Mouse (Mus musculus) embryonic facial prominence, embryonic 13.5 days (tissue): ENCODE measurements around the gene Dapp1. TPM values are rescaled to one million over a fixed set of nuclear protein-coding genes. Genes with fewer than 3 reads are reported as not detected.

Experiments used
- ATAC-seq: fragments of 200-750 bp; cut with Nextera tagmentation; 2 replicates; pipeline ENCODE4 v1.8.0; 2017; ENCODE audit warnings: low read depth; ENCODE audit not compliant: insufficient number of reproducible peaks, insufficient read depth, low FRiP score, low TSS enrichment
- H3K27ac ChIP-seq: fragments of 300-500 bp; sonication (generic); 2 replicates; pipeline ENCODE4 v1.5.1; 2015; ENCODE audit warnings: moderate library complexity, mild to moderate bottlenecking, inconsistent platforms
- H3K27me3 ChIP-seq: fragments of 300-500 bp; sonication (generic); 2 replicates; pipeline ENCODE4 v1.6.1; 2015; ENCODE audit warnings: mild to moderate bottlenecking, inconsistent platforms
- H3K36me3 ChIP-seq: fragments of 300-500 bp; sonication (generic); 2 replicates; pipeline ENCODE4 v1.6.1; 2015; ENCODE audit warnings: mild to moderate bottlenecking, inconsistent platforms
- H3K4me1 ChIP-seq: fragments of 300-500 bp; sonication (generic); 2 replicates; pipeline ENCODE4 v1.6.1; 2015; ENCODE audit warnings: inconsistent platforms
- H3K4me2 ChIP-seq: fragments of 300-500 bp; sonication (generic); 2 replicates; pipeline ENCODE4 v1.6.1; 2015; ENCODE audit warnings: moderate library complexity, mild to moderate bottlenecking, inconsistent platforms
- H3K4me3 ChIP-seq: fragments of 300-500 bp; sonication (generic); 2 replicates; pipeline ENCODE4 v1.5.1; 2015; ENCODE audit warnings: mild to moderate bottlenecking, inconsistent platforms
- H3K9ac ChIP-seq: fragments of 300-500 bp; sonication (generic); 2 replicates; pipeline ENCODE4 v1.6.1; 2015; ENCODE audit warnings: mild to moderate bottlenecking, inconsistent platforms
- H3K9me3 ChIP-seq: fragments of 300-500 bp; sonication (generic); 2 replicates; pipeline ENCODE4 v1.6.1; 2016; ENCODE audit warnings: inconsistent platforms
- WGBS: fragments of 180-500 bp; shearing (Covaris S2); methylation state at CpG from one replicate; pipeline ENCODE4 v1.1.7; 2015; ENCODE audit warnings: mixed read lengths; 5-methylcytosine and 5-hydroxymethylcytosine counted together
- polyA plus RNA-seq: library from polyadenylated mRNA; unstranded; fragments of >200 nt; fragmentation: Nextera tagmentation; extraction: Ambion mirVana; gene quantifications from 2 replicates; pipeline ENCODE4 v1.2.1, GENCODE M21; 2015

The Dapp1 gene
- polyA plus RNA-seq, 1 experiment from 2014 or later: 5.9 TPM

DNA sequence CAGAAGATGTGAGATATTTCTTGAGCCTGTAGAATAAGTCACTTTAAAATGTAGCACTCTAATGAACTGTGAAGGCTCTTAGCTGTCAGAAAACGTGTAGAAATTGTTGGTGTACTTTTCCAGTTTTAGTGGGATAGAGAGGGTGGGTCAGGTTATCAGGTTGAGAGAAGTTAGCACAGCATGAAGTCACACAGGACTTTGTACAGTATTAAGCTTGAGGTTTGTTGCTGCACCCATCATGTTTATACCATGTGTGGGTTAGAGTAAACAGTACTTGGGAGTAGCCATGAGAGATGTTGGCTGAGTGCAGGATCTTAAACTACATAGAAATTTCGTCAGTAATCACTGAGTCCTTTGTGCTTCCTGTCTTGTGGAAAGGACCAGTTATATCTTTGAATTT, 68.3 kb downstream of the Dapp1 start:
- Histone ChIP-seq H3K4me2 (no peak overlapping the region), H3K9me3 (no peaks in the 10 kb centered on the region), H3K27me3 (no peaks in the 10 kb centered on the region), H3K4me1 (peaks cover 8% of the 10 kb centered on the region; the same call in 1 of the 2 replicates), H3K9ac (no peak overlapping the region), H3K36me3 (peaks cover 23% of the 10 kb centered on the region), H3K4me3 (no peak overlapping the region), H3K27ac (no peak overlapping the region)
- 63% methylated on average over 2 of the region's 2 CpGs for WGBS
- no peak for ATAC-seq

DNA sequence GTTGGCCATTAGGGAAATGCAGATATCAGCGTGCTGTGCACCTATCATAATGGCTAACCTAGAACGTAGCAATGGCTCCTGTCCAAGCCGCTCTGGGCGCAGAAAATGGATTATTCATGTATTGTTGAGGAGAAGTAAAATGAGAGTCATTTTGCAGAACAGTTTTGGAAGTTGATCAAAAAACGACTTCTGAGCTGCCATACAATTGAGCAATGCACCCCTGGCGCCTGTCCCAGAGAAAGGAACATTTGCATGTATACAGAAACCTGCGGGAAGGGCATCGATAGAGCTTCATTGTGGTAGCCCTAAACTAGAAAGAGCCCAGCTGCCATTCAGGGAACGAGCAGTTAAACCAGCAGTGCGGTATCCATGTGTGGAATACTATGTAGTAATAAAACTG, 81.2 kb downstream of the Dapp1 start:
- 76% methylated on average over 10 of the region's 10 CpGs for WGBS

DNA sequence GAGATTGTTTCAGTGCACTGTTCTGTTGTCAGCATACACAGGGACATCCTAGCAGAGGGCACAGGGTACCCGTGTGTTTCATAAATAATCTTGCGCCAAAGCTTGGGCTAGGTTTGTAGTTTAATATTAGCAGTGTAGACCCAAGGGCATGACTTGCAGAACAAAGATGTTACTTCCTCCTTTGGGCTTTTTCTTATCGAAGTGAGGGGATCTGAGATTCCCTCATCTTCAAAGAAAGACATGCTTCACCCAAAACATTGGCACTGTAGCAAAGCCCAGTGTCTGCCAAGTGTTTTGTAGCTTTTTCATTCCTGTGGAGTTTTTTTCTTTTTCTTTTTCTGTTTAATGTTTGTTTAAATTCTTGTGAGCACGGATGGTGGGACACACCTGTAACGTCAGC, 83.7 kb downstream of the Dapp1 start:
- no peak overlapping the region for H3K9ac ChIP-seq
- no peak for ATAC-seq
- no peaks in the 10 kb centered on the region for H3K27me3 ChIP-seq
- H3K27ac ChIP-seq: no peak overlapping the region
- peaks cover 55% of the 10 kb centered on the region for H3K36me3 ChIP-seq
- no peak overlapping the region for H3K4me2 ChIP-seq
- WGBS: 88% methylated on average over 5 of the region's 5 CpGs
- H3K4me3 ChIP-seq: no peak overlapping the region
- H3K4me1 ChIP-seq: no peaks in the 10 kb centered on the region
- no peaks in the 10 kb centered on the region for H3K9me3 ChIP-seq

More for the DNA sequence above, 81.2 kb downstream of the Dapp1 start:
- Histone ChIP-seq H3K4me2 (no peak overlapping the region), H3K36me3 (peaks cover 59% of the 10 kb centered on the region), H3K27me3 (no peaks in the 10 kb centered on the region), H3K27ac (no peak overlapping the region; the same call in 1 of the 2 replicates), H3K9me3 (no peaks in the 10 kb centered on the region), H3K4me1 (no peaks in the 10 kb centered on the region), H3K4me3 (no peak overlapping the region), H3K9ac (no peak overlapping the region)
- ATAC-seq: no peak

DNA sequence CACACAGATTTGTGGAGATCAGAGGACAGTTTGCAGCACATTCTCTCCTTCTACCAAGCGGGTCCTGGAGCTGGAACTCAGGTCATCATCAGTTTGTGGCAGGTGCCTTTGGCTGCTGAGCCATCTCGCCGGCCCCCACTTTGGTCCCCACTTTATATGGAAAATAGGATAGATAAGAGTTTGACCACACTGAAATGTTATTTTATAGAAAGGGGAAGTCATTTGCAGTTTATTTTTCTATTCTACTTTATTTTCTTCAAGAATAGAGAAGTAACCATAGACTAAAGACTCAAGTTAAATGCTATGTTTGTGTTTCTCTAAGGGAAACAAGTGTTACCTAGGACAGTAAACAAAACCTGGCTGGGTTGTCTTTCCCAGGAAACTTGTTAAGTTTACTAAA, 84.5 kb downstream of the Dapp1 start:
- H3K9me3 ChIP-seq: no peaks in the 10 kb centered on the region
- WGBS: 93% methylated on average over 3 of the region's 3 CpGs
- no peaks in the 10 kb centered on the region for H3K4me1 ChIP-seq
- H3K9ac ChIP-seq: no peak overlapping the region
- H3K4me3 ChIP-seq: no peak overlapping the region
- H3K36me3 ChIP-seq: peaks cover 47% of the 10 kb centered on the region
- ATAC-seq: no peak
- H3K4me2 ChIP-seq: no peak overlapping the region
- no peak overlapping the region for H3K27ac ChIP-seq
- H3K27me3 ChIP-seq: no peaks in the 10 kb centered on the region

DNA sequence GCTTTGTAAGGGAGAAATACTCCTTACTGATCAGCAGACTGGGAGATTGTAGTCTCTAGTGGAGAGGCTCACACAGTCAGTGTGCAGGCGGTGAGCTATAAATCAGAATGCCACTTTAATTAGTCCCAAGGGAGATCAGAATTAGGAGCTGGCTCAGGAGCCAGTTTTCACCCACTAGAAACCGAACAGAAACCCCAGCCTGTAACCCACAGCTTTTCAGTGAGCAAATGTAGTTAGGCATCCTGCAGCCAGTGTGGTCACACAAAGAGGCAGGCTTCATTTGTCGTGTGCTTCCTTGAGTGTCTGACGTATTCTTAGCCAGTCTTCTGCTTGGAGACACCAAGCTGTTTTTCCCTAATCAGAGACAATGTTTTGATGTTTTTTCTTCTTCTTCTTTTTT, 85.0 kb downstream of the Dapp1 start:
- H3K4me2 ChIP-seq: no peak overlapping the region
- peaks cover 45% of the 10 kb centered on the region for H3K36me3 ChIP-seq
- H3K4me3 ChIP-seq: no peak overlapping the region
- H3K4me1 ChIP-seq: no peaks in the 10 kb centered on the region
- WGBS: 87% methylated on average over 4 of the region's 4 CpGs
- no peak overlapping the region for H3K27ac ChIP-seq
- no peaks in the 10 kb centered on the region for H3K9me3 ChIP-seq
- no peak for ATAC-seq
- no peaks in the 10 kb centered on the region for H3K27me3 ChIP-seq
- no peak overlapping the region for H3K9ac ChIP-seq

DNA sequence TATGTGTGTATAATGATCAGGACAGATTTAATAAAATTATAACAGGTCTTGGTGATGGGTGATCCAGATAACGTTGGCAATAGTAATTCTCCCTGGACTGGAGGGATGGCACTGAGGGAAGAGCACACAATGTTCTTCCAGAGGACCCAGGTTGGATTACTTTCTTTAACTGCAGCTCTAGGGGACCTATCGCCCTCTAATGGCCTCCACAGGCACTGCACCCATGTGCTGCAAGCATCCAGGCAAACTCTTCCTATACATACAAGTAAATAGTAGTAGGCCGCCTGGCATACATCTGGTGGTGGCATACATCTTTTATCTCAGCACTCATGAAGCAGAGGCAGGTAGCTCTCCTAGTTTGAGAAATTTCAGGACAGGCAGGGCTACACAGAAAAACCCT, 86.1 kb downstream of the Dapp1 start:
- H3K4me2 ChIP-seq: no peak overlapping the region
- H3K9me3 ChIP-seq: no peaks in the 10 kb centered on the region
- H3K27ac ChIP-seq: no peak overlapping the region
- H3K4me3 ChIP-seq: no peak overlapping the region
- WGBS: 90% methylated on average over 3 of the region's 3 CpGs
- no peak overlapping the region for H3K9ac ChIP-seq
- no peaks in the 10 kb centered on the region for H3K4me1 ChIP-seq
- ATAC-seq: no peak
- peaks cover 43% of the 10 kb centered on the region for H3K36me3 ChIP-seq
- no peaks in the 10 kb centered on the region for H3K27me3 ChIP-seq

DNA sequence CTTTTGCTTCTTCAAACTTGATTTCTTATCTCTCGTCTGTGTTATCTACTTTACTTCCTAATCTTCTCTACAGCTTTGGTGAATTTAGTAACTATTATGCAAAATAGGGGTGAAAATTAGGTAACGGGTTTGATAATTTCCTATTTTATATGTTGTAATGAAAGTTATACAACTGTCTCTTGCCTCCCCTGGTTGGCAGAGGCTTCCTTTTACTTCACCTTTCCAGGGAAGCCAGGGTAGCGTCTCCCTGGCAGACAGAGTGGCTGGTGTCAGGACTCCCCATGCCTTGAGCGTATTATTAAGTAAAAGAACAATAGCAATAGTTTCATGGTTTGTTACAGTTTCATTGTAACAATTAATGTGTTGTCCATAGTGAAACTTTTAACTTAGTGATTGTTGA, 87.6 kb downstream of the Dapp1 start:
- H3K4me1 ChIP-seq: no peaks in the 10 kb centered on the region
- H3K4me3 ChIP-seq: no peak overlapping the region
- ATAC-seq: no peak
- H3K36me3 ChIP-seq: peaks cover 55% of the 10 kb centered on the region
- no peak overlapping the region for H3K9ac ChIP-seq
- WGBS: 92% methylated on average over 4 of the region's 4 CpGs
- no peak overlapping the region for H3K27ac ChIP-seq
- H3K4me2 ChIP-seq: no peak overlapping the region
- H3K27me3 ChIP-seq: no peaks in the 10 kb centered on the region
- no peaks in the 10 kb centered on the region for H3K9me3 ChIP-seq

DNA sequence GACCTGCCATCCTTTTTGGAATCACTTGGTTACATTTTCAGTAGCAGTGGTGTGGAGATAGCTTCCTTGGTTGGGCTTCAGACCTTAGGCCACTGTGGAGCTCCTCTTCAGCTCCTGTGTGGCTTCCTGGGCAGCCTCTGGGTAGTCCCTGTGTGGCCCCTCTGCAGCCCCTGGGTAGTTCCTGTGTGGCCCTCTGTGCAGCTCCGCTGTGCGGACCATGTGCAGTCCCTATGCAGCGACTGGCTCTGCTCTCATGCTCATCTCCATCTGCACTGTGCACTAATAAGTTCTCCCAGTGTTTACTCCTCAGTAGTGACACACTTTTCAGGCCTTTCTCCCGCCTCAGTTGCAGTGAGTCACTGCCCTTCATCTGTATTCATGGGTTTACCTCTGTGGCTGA, 89.2 kb downstream of the Dapp1 start:
- no peaks in the 10 kb centered on the region for H3K4me1 ChIP-seq
- WGBS: 90% methylated on average over 4 of the region's 4 CpGs
- no peak for ATAC-seq
- H3K27me3 ChIP-seq: no peaks in the 10 kb centered on the region
- H3K36me3 ChIP-seq: peaks cover 46% of the 10 kb centered on the region
- H3K4me3 ChIP-seq: no peak overlapping the region
- no peak overlapping the region for H3K4me2 ChIP-seq
- no peak overlapping the region for H3K9ac ChIP-seq
- no peaks in the 10 kb centered on the region for H3K9me3 ChIP-seq
- H3K27ac ChIP-seq: no peak overlapping the region

DNA sequence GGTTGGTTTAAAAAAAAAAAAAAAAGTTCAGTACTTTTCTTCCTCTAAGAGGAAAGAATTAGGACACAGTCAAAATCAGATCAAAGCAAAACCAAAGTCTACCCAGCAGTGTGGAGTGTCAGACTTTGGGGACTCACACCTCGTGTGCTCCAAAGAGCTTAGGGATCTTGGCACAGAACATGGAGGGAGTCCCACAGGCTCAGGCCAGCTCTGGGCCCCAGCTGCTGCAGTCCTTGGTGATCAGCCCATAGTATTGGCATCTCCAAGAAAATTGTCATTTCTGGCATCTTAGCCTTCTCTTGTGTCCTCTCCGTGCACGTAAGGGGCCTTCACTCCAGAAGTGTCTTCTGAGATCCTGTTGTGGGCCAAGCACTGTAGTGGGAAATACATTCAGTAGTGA, 90.3 kb downstream of the Dapp1 start:
- Histone ChIP-seq H3K27me3 (no peaks in the 10 kb centered on the region), H3K9me3 (no peaks in the 10 kb centered on the region), H3K9ac (no peak overlapping the region), H3K36me3 (peaks cover 40% of the 10 kb centered on the region), H3K27ac (no peak overlapping the region), H3K4me1 (no peaks in the 10 kb centered on the region), H3K4me2 (no peak overlapping the region), H3K4me3 (no peak overlapping the region)
- 85% methylated on average over 3 of the region's 3 CpGs for WGBS
- ATAC-seq: no peak

DNA sequence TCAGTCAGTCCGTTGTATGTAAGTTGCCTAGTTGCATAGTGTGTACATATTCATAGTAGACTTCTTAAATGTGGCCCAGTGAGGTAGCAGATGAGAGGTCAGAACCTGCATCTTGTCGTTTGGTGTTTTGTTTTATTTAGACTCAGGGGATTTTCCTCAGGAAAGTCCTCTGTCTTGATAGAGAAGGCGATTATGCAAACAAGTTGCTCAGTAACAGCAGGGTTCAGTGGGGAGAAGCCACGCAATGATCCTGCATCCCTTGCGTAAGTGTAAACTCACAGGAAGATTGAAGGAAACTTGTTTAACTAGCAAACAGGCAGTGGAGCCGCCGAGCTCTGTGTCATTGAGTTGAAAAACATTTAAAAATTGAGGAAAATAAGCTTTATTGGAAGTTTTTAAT, 93.4 kb downstream of the Dapp1 start:
- Histone ChIP-seq H3K9me3 (no peaks in the 10 kb centered on the region), H3K4me2 (no peak overlapping the region), H3K9ac (no peak overlapping the region), H3K36me3 (peaks cover 25% of the 10 kb centered on the region), H3K4me1 (no peaks in the 10 kb centered on the region), H3K27me3 (no peaks in the 10 kb centered on the region), H3K4me3 (no peak overlapping the region), H3K27ac (no peak overlapping the region)
- 78% methylated on average over 7 of the region's 7 CpGs for WGBS
- no peak for ATAC-seq

DNA sequence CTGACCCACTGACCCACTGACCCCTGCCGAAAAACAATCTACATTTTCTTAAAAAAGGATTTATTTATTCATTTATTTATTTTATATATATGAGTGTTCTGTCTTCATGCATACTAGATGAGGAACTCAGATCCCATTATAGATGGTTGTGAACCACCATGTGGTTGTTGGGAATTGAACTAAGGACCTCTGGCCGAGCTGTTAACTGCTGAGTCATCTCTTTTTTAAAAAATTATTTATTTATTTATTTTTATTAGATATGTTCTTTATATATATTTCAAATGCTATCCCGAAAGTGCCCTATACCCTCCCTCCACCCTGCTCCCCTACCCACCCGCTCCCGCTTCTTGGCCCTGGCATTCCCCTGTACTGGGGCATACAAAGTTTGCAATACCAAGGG, 100.3 kb downstream of the Dapp1 start:
- no peak overlapping the region for H3K27ac ChIP-seq
- no peak for ATAC-seq
- 92% methylated on average over 5 of the region's 5 CpGs for whole genome bisulfite sequencing
- no peaks in the 10 kb centered on the region for H3K27me3 ChIP-seq
- no peak overlapping the region for H3K4me2 ChIP-seq
- H3K36me3 ChIP-seq: peaks cover 13% of the 10 kb centered on the region
- H3K9me3 ChIP-seq: no peaks in the 10 kb centered on the region
- H3K4me3 ChIP-seq: no peak overlapping the region
- no peaks in the 10 kb centered on the region for H3K4me1 ChIP-seq
- H3K9ac ChIP-seq: no peak overlapping the region
